Mouse (Mus musculus): ENCODE measurements around the gene Pan3. TPM values are rescaled to one million over a fixed set of nuclear protein-coding genes. Genes with fewer than 3 reads are reported as not detected.

Pan3 gene
- polyA plus RNA-seq, 1 experiment from 2014 or later: 53.7 TPM

GRCm38 (mm10) chr5:147563511-147564139, 133.7 kb downstream of the Pan3 start:
- 51% methylated on average over 18 of the region's 18 CpGs for WGBS
- Histone ChIP-seq H3K4me3 (ENCODE audit: low read depth, low read length) (no peak overlapping the region), H3K36me3 (ENCODE audit: control insufficient read depth, insufficient read depth, low read length) (no peaks in the 10 kb centered on the region), H3K27ac (replicated peaks; ENCODE audit: low read depth, low read length) (no peak overlapping the region), H3K4me1 (ENCODE audit: control insufficient read depth, insufficient read depth, low read length) (no peaks in the 10 kb centered on the region), H3K4me2 (ENCODE audit: low read depth, severe bottlenecking) (no peak overlapping the region), H3K27me3 (ENCODE audit: control insufficient read depth, insufficient read depth, low read length) (no peaks in the 10 kb centered on the region), H3K9ac (ENCODE audit: low read length) (no peak overlapping the region), H3K9me3 (ENCODE audit: control insufficient read depth, low read length) (no peaks in the 10 kb centered on the region)
- DNase-seq (ENCODE audit: low spot score): no peak
- no peak for ATAC-seq (ENCODE audit: insufficient number of reproducible peaks, low FRiP score, low TSS enrichment, low read depth)

GRCm38 (mm10) chr5:147564140-147564590, 134.2 kb downstream of the Pan3 start:
- H3K27me3 ChIP-seq (ENCODE audit: control insufficient read depth, insufficient read depth, low read length): no peaks in the 10 kb centered on the region
- WGBS: 27% methylated on average over 16 of the region's 16 CpGs
- H3K27ac ChIP-seq (replicated peaks; ENCODE audit: low read depth, low read length): no peak overlapping the region
- H3K4me3 ChIP-seq (ENCODE audit: low read depth, low read length): no peak overlapping the region
- ATAC-seq (ENCODE audit: insufficient number of reproducible peaks, low FRiP score, low TSS enrichment, low read depth): no peak
- H3K4me2 ChIP-seq (ENCODE audit: low read depth, severe bottlenecking): no peak overlapping the region
- no peak overlapping the region for H3K9ac ChIP-seq (ENCODE audit: low read length)
- no peak for DNase-seq (ENCODE audit: low spot score)
- H3K9me3 ChIP-seq (ENCODE audit: control insufficient read depth, low read length): no peaks in the 10 kb centered on the region
- H3K4me1 ChIP-seq (ENCODE audit: control insufficient read depth, insufficient read depth, low read length): no peaks in the 10 kb centered on the region
- H3K36me3 ChIP-seq (ENCODE audit: control insufficient read depth, insufficient read depth, low read length): no peaks in the 10 kb centered on the region

GRCm38 (mm10) chr5:147565444-147565843, 135.5 kb downstream of the Pan3 start:
- Histone ChIP-seq H3K9ac (ENCODE audit: low read length) (no peak overlapping the region), H3K9me3 (ENCODE audit: control insufficient read depth, low read length) (no peaks in the 10 kb centered on the region), H3K4me2 (ENCODE audit: low read depth, severe bottlenecking) (no peak overlapping the region), H3K4me1 (ENCODE audit: control insufficient read depth, insufficient read depth, low read length) (no peaks in the 10 kb centered on the region), H3K36me3 (ENCODE audit: control insufficient read depth, insufficient read depth, low read length) (no peaks in the 10 kb centered on the region), H3K27ac (replicated peaks; ENCODE audit: low read depth, low read length) (no peak overlapping the region), H3K27me3 (ENCODE audit: control insufficient read depth, insufficient read depth, low read length) (no peaks in the 10 kb centered on the region), H3K4me3 (ENCODE audit: low read depth, low read length) (no peak overlapping the region)
- 86% methylated on average over 7 of the region's 7 CpGs for WGBS
- no peak for DNase-seq (ENCODE audit: low spot score)
- ATAC-seq (ENCODE audit: insufficient number of reproducible peaks, low FRiP score, low TSS enrichment, low read depth): no peak

- H3K9me3 ChIP-seq (ENCODE audit: control insufficient read depth, low read length): no peaks in the 10 kb centered on the region
- no peak overlapping the region for H3K27ac ChIP-seq (replicated peaks; ENCODE audit: low read depth, low read length)
- no peaks in the 10 kb centered on the region for H3K36me3 ChIP-seq (ENCODE audit: control insufficient read depth, insufficient read depth, low read length)
- H3K27me3 ChIP-seq (ENCODE audit: control insufficient read depth, insufficient read depth, low read length): no peaks in the 10 kb centered on the region
- H3K4me1 ChIP-seq (ENCODE audit: control insufficient read depth, insufficient read depth, low read length): no peaks in the 10 kb centered on the region
- DNase-seq (ENCODE audit: low spot score) (no peak), ATAC-seq (ENCODE audit: insufficient number of reproducible peaks, low FRiP score, low TSS enrichment, low read depth) (no peak)
- H3K9ac ChIP-seq (ENCODE audit: low read length): no peak overlapping the region
- WGBS: 67% methylated on average over 7 of the region's 7 CpGs
- no peak overlapping the region for H3K4me3 ChIP-seq (ENCODE audit: low read depth, low read length)
- no peak overlapping the region for H3K4me2 ChIP-seq (ENCODE audit: low read depth, severe bottlenecking)
Observed at GRCm38 (mm10) chr5:147566335-147566734, 136.4 kb downstream of the Pan3 start.

- no peak overlapping the region for H3K27ac ChIP-seq (replicated peaks; ENCODE audit: low read depth, low read length)
- 84% methylated on average over 7 of the region's 7 CpGs for WGBS
- no peak overlapping the region for H3K9ac ChIP-seq (ENCODE audit: low read length)
- H3K27me3 ChIP-seq (ENCODE audit: control insufficient read depth, insufficient read depth, low read length): no peaks in the 10 kb centered on the region
- no peak overlapping the region for H3K4me3 ChIP-seq (ENCODE audit: low read depth, low read length)
- H3K9me3 ChIP-seq (ENCODE audit: control insufficient read depth, low read length): no peaks in the 10 kb centered on the region
- H3K4me1 ChIP-seq (ENCODE audit: control insufficient read depth, insufficient read depth, low read length): no peaks in the 10 kb centered on the region
- H3K4me2 ChIP-seq (ENCODE audit: low read depth, severe bottlenecking): no peak overlapping the region
- ATAC-seq (ENCODE audit: insufficient number of reproducible peaks, low FRiP score, low TSS enrichment, low read depth): no peak
- no peaks in the 10 kb centered on the region for H3K36me3 ChIP-seq (ENCODE audit: control insufficient read depth, insufficient read depth, low read length)
- no peak for DNase-seq (ENCODE audit: low spot score)
Observed at GRCm38 (mm10) chr5:147572695-147573094, 142.7 kb downstream of the Pan3 start.

GRCm38 (mm10) chr5:147573555-147573954, 143.6 kb downstream of the Pan3 start:
- no peaks in the 10 kb centered on the region for H3K9me3 ChIP-seq (ENCODE audit: control insufficient read depth, low read length)
- no peaks in the 10 kb centered on the region for H3K27me3 ChIP-seq (ENCODE audit: control insufficient read depth, insufficient read depth, low read length)
- no peak overlapping the region for H3K4me2 ChIP-seq (ENCODE audit: low read depth, severe bottlenecking)
- ATAC-seq (ENCODE audit: insufficient number of reproducible peaks, low FRiP score, low TSS enrichment, low read depth) (no peak), DNase-seq (ENCODE audit: low spot score) (no peak)
- WGBS: 82% methylated on average over 1 of the region's 1 CpGs
- H3K9ac ChIP-seq (ENCODE audit: low read length): no peak overlapping the region
- H3K36me3 ChIP-seq (ENCODE audit: control insufficient read depth, insufficient read depth, low read length): no peaks in the 10 kb centered on the region
- no peak overlapping the region for H3K27ac ChIP-seq (replicated peaks; ENCODE audit: low read depth, low read length)
- no peaks in the 10 kb centered on the region for H3K4me1 ChIP-seq (ENCODE audit: control insufficient read depth, insufficient read depth, low read length)
- H3K4me3 ChIP-seq (ENCODE audit: low read depth, low read length): no peak overlapping the region

- H3K36me3 ChIP-seq (ENCODE audit: control insufficient read depth, insufficient read depth, low read length): no peaks in the 10 kb centered on the region
- no peak overlapping the region for H3K4me3 ChIP-seq (ENCODE audit: low read depth, low read length)
- no peak overlapping the region for H3K9ac ChIP-seq (ENCODE audit: low read length)
- no peak for ATAC-seq (ENCODE audit: insufficient number of reproducible peaks, low FRiP score, low TSS enrichment, low read depth)
- DNase-seq (ENCODE audit: low spot score): no peak
- no peaks in the 10 kb centered on the region for H3K4me1 ChIP-seq (ENCODE audit: control insufficient read depth, insufficient read depth, low read length)
- H3K4me2 ChIP-seq (ENCODE audit: low read depth, severe bottlenecking): no peak overlapping the region
- H3K27me3 ChIP-seq (ENCODE audit: control insufficient read depth, insufficient read depth, low read length): no peaks in the 10 kb centered on the region
- H3K27ac ChIP-seq (replicated peaks; ENCODE audit: low read depth, low read length): no peak overlapping the region
- no peaks in the 10 kb centered on the region for H3K9me3 ChIP-seq (ENCODE audit: control insufficient read depth, low read length)
- 61% methylated on average over 8 of the region's 8 CpGs for WGBS
Observed at GRCm38 (mm10) chr5:147574517-147574916, 144.6 kb downstream of the Pan3 start.

- 40% methylated on average over 6 of the region's 6 CpGs for WGBS
- no peak overlapping the region for H3K4me2 ChIP-seq (ENCODE audit: low read depth, severe bottlenecking)
- H3K36me3 ChIP-seq (ENCODE audit: control insufficient read depth, insufficient read depth, low read length): no peaks in the 10 kb centered on the region
- H3K27me3 ChIP-seq (ENCODE audit: control insufficient read depth, insufficient read depth, low read length): no peaks in the 10 kb centered on the region
- no peak overlapping the region for H3K4me3 ChIP-seq (ENCODE audit: low read depth, low read length)
- no peaks in the 10 kb centered on the region for H3K9me3 ChIP-seq (ENCODE audit: control insufficient read depth, low read length)
- H3K27ac ChIP-seq (replicated peaks; ENCODE audit: low read depth, low read length): no peak overlapping the region
- H3K9ac ChIP-seq (ENCODE audit: low read length): no peak overlapping the region
- H3K4me1 ChIP-seq (ENCODE audit: control insufficient read depth, insufficient read depth, low read length): no peaks in the 10 kb centered on the region
- ATAC-seq (ENCODE audit: insufficient number of reproducible peaks, low FRiP score, low TSS enrichment, low read depth) (no peak), DNase-seq (ENCODE audit: low spot score) (no peak)
Observed at GRCm38 (mm10) chr5:147577003-147577402, 147.0 kb downstream of the Pan3 start.

- DNase-seq (ENCODE audit: low spot score) (no peak), ATAC-seq (ENCODE audit: insufficient number of reproducible peaks, low FRiP score, low TSS enrichment, low read depth) (no peak)
- H3K9me3 ChIP-seq (ENCODE audit: control insufficient read depth, low read length): no peaks in the 10 kb centered on the region
- H3K9ac ChIP-seq (ENCODE audit: low read length): no peak overlapping the region
- no peak overlapping the region for H3K4me2 ChIP-seq (ENCODE audit: low read depth, severe bottlenecking)
- H3K27me3 ChIP-seq (ENCODE audit: control insufficient read depth, insufficient read depth, low read length): no peaks in the 10 kb centered on the region
- WGBS: 84% methylated on average over 7 of the region's 7 CpGs
- no peaks in the 10 kb centered on the region for H3K4me1 ChIP-seq (ENCODE audit: control insufficient read depth, insufficient read depth, low read length)
- H3K4me3 ChIP-seq (ENCODE audit: low read depth, low read length): no peak overlapping the region
- H3K27ac ChIP-seq (replicated peaks; ENCODE audit: low read depth, low read length): no peak overlapping the region
- no peaks in the 10 kb centered on the region for H3K36me3 ChIP-seq (ENCODE audit: control insufficient read depth, insufficient read depth, low read length)
Observed at GRCm38 (mm10) chr5:147579148-147579547, 149.2 kb downstream of the Pan3 start.

Data from limb, embryonic 11.5 days (tissue).